Mouse (Mus musculus) MEL (cell line): Measurements from ENCODE around the gene Rin2.

Experiments
- CTCF ChIP-seq, 3 experiments: IDR thresholded peaks in 2 of 3; conservative IDR thresholded peaks in 1 of 3; 2 replicates each; pipeline ENCODE4 v1.5.1; 2011 to 2012; ENCODE audit warnings: low read length in 3 of 3, low read depth in 2 of 3, mild to moderate bottlenecking in 2 of 3, improper control_type of control experiment in 1 of 3, inconsistent platforms in 1 of 3, mixed read lengths in 1 of 3, moderate library complexity in 1 of 3; ENCODE audit not compliant: control insufficient read depth in 1 of 3, insufficient read depth in 1 of 3, poor library complexity in 1 of 3, severe bottlenecking in 1 of 3
- ELF1 ChIP-seq: IDR thresholded peaks from 2 replicates; pipeline ENCODE4 v1.6.1; 2014; ENCODE audit warnings: low read depth, mild to moderate bottlenecking, inconsistent platforms, low read length, improper control_type of control experiment, moderate library complexity
- EP300 ChIP-seq, 2 experiments: IDR thresholded peaks; 2 replicates each; pipeline ENCODE4 v1.6.1; 2011; ENCODE audit warnings: improper control_type of control experiment in 2 of 2, low read length in 2 of 2, low read depth in 1 of 2, mild to moderate bottlenecking in 1 of 2
- GATA1 ChIP-seq: IDR thresholded peaks from 2 replicates; pipeline ENCODE4 v1.6.1; 2011; ENCODE audit warnings: low read depth, low read length, improper control_type of control experiment
- HCFC1 ChIP-seq: IDR thresholded peaks from 2 replicates; pipeline ENCODE4 v1.6.1; 2012; ENCODE audit warnings: low read depth, mild to moderate bottlenecking, inconsistent platforms, low read length, improper control_type of control experiment, moderate library complexity
- MXI1 ChIP-seq: IDR thresholded peaks from 2 replicates; pipeline ENCODE4 v1.6.1; 2011; ENCODE audit warnings: mild to moderate bottlenecking, low read depth, low read length, improper control_type of control experiment
- MYC ChIP-seq: IDR thresholded peaks from 2 replicates; pipeline ENCODE4 v1.6.1; 2011; ENCODE audit warnings: low read depth, mild to moderate bottlenecking, low read length, improper control_type of control experiment, moderate library complexity
- NRF1 ChIP-seq: IDR thresholded peaks from 2 replicates; pipeline ENCODE4 v1.6.1; 2014; ENCODE audit warnings: low read depth, mild to moderate bottlenecking, inconsistent platforms, low read length, improper control_type of control experiment, moderate library complexity; ENCODE audit not compliant: poor library complexity, insufficient read depth, severe bottlenecking
- POLR2A ChIP-seq, 2 experiments: IDR thresholded peaks; 2 replicates each; pipeline ENCODE4 v1.6.1; 2011 to 2012; ENCODE audit warnings: low read length in 2 of 2, mild to moderate bottlenecking in 2 of 2, control low read depth in 1 of 2, improper control_type of control experiment in 1 of 2, low read depth in 1 of 2, moderate library complexity in 1 of 2; ENCODE audit not compliant: control insufficient read depth in 1 of 2, insufficient read depth in 1 of 2, poor library complexity in 1 of 2
- RAD21 ChIP-seq: IDR thresholded peaks from 2 replicates; pipeline ENCODE4 v1.6.1; 2011; ENCODE audit warnings: mild to moderate bottlenecking, low read depth, low read length, improper control_type of control experiment
- USF2 ChIP-seq, 2 experiments: IDR thresholded peaks; 2 replicates each; pipeline ENCODE4 v1.6.1; 2011 to 2012; ENCODE audit warnings: improper control_type of control experiment in 2 of 2, low read length in 2 of 2, borderline replicate concordance in 1 of 2, inconsistent platforms in 1 of 2, low read depth in 1 of 2, mild to moderate bottlenecking in 1 of 2; ENCODE audit not compliant: insufficient read depth in 1 of 2
- ZNF384 ChIP-seq: IDR thresholded peaks from 2 replicates; pipeline ENCODE4 v1.6.1; 2012; ENCODE audit warnings: low read depth, mild to moderate bottlenecking, inconsistent platforms, low read length, improper control_type of control experiment

DNA sequence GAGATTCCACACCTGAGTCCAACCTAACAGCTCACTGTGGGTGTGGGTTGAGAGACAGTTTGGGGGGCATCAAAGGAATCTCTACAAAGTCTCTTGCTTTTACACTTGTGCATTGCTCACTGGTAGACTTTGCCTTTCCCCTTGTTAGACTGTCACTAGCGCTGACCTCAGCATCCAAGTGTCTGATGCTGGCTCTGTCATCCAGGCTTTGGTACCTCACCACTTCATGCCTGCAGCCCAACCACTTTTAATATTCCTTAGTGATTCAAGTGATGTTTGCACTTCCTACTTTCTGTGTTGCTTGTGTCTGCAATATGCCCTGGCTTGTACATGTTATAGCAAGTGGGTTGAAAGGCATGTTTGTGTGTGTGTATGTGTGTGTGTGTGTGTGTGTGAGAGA, 109.9 kb downstream of the Rin2 start:
- TF ChIP-seq CTCF (IDR thresholded peaks at IDR 0.05 in 2 of 3, conservative IDR thresholded peaks at IDR 0.05 in 1 of 3; ENCODE audit: control insufficient read depth in 1 of 3, insufficient read depth in 1 of 3, low read depth in 2 of 3, low read length in 3 of 3, poor library complexity in 1 of 3, severe bottlenecking in 1 of 3): no peak
- TF ChIP-seq GATA1: no peak
- no peak for TF ChIP-seq MYC
- no peak for TF ChIP-seq NRF1
- no peak for TF ChIP-seq EP300 (IDR thresholded peaks at IDR 0.05; ENCODE audit: low read depth in 1 of 2, low read length in 2 of 2)
- no peak for TF ChIP-seq HCFC1
- no peak for TF ChIP-seq POLR2A (IDR thresholded peaks at IDR 0.05; ENCODE audit: control insufficient read depth in 1 of 2, insufficient read depth in 1 of 2, low read depth in 1 of 2, low read length in 2 of 2, poor library complexity in 1 of 2)
- no peak for TF ChIP-seq USF2 (IDR thresholded peaks at IDR 0.05; ENCODE audit: borderline replicate concordance in 1 of 2, insufficient read depth in 1 of 2, low read depth in 1 of 2, low read length in 2 of 2)
- no peak for TF ChIP-seq MXI1
- no peak for TF ChIP-seq ZNF384
- TF ChIP-seq ELF1: no peak
- TF ChIP-seq RAD21: no peak
